7 mouse cellular contexts compared by ENCODE assay signal in the genomic region with DNA sequence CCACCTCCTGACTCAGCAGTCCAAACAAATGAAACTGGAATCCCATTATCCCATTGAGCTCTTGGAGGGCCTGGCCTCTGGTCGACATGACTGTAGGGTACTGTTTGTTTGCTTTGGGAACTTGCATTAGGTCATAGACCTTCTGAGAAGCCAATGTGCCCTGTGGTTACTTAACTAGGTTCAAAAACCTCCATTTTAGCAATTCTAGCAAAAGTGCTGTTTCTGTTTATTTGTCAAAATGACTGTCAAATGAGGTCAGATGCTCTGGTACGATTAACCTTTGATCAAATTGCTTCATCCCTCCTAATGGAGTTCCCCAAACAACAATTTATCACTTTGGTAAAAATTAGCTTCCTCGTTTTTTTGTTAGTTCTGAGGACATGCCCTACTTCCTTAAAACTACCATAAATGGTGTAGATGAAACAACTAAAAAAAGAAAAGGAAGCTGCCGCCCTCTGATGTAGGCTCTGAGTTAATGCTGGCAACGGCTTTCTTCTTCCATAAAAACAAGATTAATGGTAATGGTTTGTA. TPM values are rescaled to one million over a fixed set of nuclear protein-coding genes. Genes with fewer than 3 reads are reported as not detected.
DNase-seq lines count a peak whose midpoint lies in the region; ATAC-seq and TF ChIP-seq lines count a peak whose summit lies in the region.

No protein-coding gene starts in this region.

- H3K9ac ChIP-seq in heart, embryonic 14.5 days (ENCODE audit: low read length) = no peak overlapping the region
- peak overlapping the region; percentile 100 for H3K9ac ChIP-seq in liver, embryonic 14.5 days (replicated peaks)

- no peaks in the 10 kb centered on the region for H3K27me3 ChIP-seq in testis, adult 2 months (ENCODE audit: control insufficient read depth, insufficient read depth, low read length)
- no peaks in the 10 kb centered on the region for H3K27me3 ChIP-seq in heart, embryonic 14.5 days (ENCODE audit: control insufficient read depth, insufficient read depth, low read length)
- no peaks in the 10 kb centered on the region for H3K27me3 ChIP-seq in liver, embryonic 14.5 days (ENCODE audit: control insufficient read depth, insufficient read depth, low read length)

- TF ChIP-seq POLR2A in testis, adult 2 months (IDR thresholded peaks at IDR 0.05; ENCODE audit: control insufficient read depth, low read depth, low read length) = no peak

- 0 out of 2 replicates have a peak, but pooled peaks have one; percentile 21 for TF ChIP-seq EP300 in liver, embryonic 14.5 days (IDR thresholded peaks at IDR 0.05; ENCODE audit: low read depth)

- peaks cover 16% of the 10 kb centered on the region for H3K4me1 ChIP-seq in testis, adult 2 months (ENCODE audit: control insufficient read depth, insufficient read depth, low read length)
- peaks cover 11 to 25% of the 10 kb centered on the region in 2 experiments for H3K4me1 ChIP-seq in heart, embryonic 14.5 days (ENCODE audit: control insufficient read depth in 2 of 2, insufficient read depth in 2 of 2, low read length in 2 of 2)
- H3K4me1 ChIP-seq in liver, embryonic 14.5 days (replicated peaks; ENCODE audit: control insufficient read depth in 2 of 2, insufficient read depth in 2 of 2, low read length in 1 of 2) = peaks cover 56 to 71% of the 10 kb centered on the region in 2 experiments

- TF ChIP-seq CTCF in testis, adult 2 months (IDR thresholded peaks at IDR 0.05; ENCODE audit: control insufficient read depth, insufficient read depth, insufficient replicate concordance, low read depth, low read length) = no peak
- no peak for TF ChIP-seq CTCF in liver, embryonic 14.5 days (IDR thresholded peaks at IDR 0.05; ENCODE audit: low read depth)

- 45% methylated on average over 5 of the region's 5 CpGs for WGBS in heart, embryonic 14.5 days
- WGBS in liver, embryonic 14.5 days (ENCODE audit: insufficient replicate concordance) = 10% methylated on average over 5 of the region's 5 CpGs

- no peak overlapping the region for H3K4me3 ChIP-seq in testis, adult 2 months (ENCODE audit: control insufficient read depth, low read depth, low read length)
- H3K4me3 ChIP-seq in heart, embryonic 14.5 days (ENCODE audit: control insufficient read depth in 1 of 2, insufficient read depth in 1 of 2, low read depth in 1 of 2, low read length in 2 of 2) = no peak overlapping the region
- H3K4me3 ChIP-seq in liver, embryonic 14.5 days (ENCODE audit: insufficient read depth in 1 of 2, low read depth in 2 of 2, low read length in 2 of 2) = peak overlapping the region in 1 of 2 experiments; percentile 84; a peak in 2 of 4 replicates

- no peak for ATAC-seq in heart, embryonic 14.5 days (ENCODE audit: insufficient number of reproducible peaks, insufficient read depth, low FRiP score, low read depth)
- no peak for ATAC-seq in liver, embryonic 14.5 days (ENCODE audit: insufficient read depth)

- no peak for DNase-seq in testis, postnatal 14 days (ENCODE audit: low spot score)
- DNase-seq in liver, embryonic 14.5 days (ENCODE audit: low read depth in 3 of 3, low spot score in 3 of 3) = peak in 1 of 3 experiments; percentile 48
- DNase-seq in thymus, postnatal 25 days = peak; percentile 22
- DNase-seq in cerebellum, postnatal 10 days = no peak
- no peak for DNase-seq in cerebellum, postnatal 36 days

- no peaks in the 10 kb centered on the region for H3K9me3 ChIP-seq in heart, embryonic 14.5 days (ENCODE audit: control insufficient read depth, low read length)
- H3K9me3 ChIP-seq in liver, embryonic 14.5 days (ENCODE audit: control insufficient read depth, low read length) = no peaks in the 10 kb centered on the region

- no peaks in the 10 kb centered on the region for H3K36me3 ChIP-seq in testis, adult 2 months (ENCODE audit: control insufficient read depth, insufficient read depth, low read length)
- H3K36me3 ChIP-seq in heart, embryonic 14.5 days (ENCODE audit: control insufficient read depth, insufficient read depth, low read length) = peaks cover 10% of the 10 kb centered on the region
- peaks cover 32% of the 10 kb centered on the region for H3K36me3 ChIP-seq in liver, embryonic 14.5 days (replicated peaks; ENCODE audit: control insufficient read depth, insufficient read depth, low read depth)

- peak overlapping the region; percentile 61 for H3K27ac ChIP-seq in testis, adult 2 months (ENCODE audit: control insufficient read depth, insufficient read depth, low read depth, low read length)
- H3K27ac ChIP-seq in heart, embryonic 14.5 days (replicated peaks in 1 of 2; ENCODE audit: control insufficient read depth in 1 of 2, insufficient read depth in 1 of 2, low read depth in 2 of 2, low read length in 2 of 2) = peak overlapping the region; percentile 6 to 46; a peak in 2 of 4 replicates
- peak overlapping the region; percentile 99 for H3K27ac ChIP-seq in liver, embryonic 14.5 days

- H3K4me2 ChIP-seq in heart, embryonic 14.5 days (ENCODE audit: low read length) = peak overlapping the region; percentile 12; the same call in 1 of the 2 replicates
- H3K4me2 ChIP-seq in liver, embryonic 14.5 days (ENCODE audit: low read depth) = peak overlapping the region; percentile 95

RNA-seq across cellular contexts. Expression of a gene that starts 3.7 kb away (rescaled TPM):
- polyA plus RNA-seq in testis, adult 2 months (2012; rRNA removed) = 64.0 and 88.9 TPM in 2 replicates
- 694 and 725 TPM in 2 replicates for polyA plus RNA-seq in heart, embryonic 14.5 days (2014; fragmentation: Nextera tagmentation; extraction: Ambion mirVana)
- polyA plus RNA-seq in liver, embryonic 14.5 days (2012; rRNA removed) = 3,084 and 3,741 TPM in 2 replicates
- polyA plus RNA-seq in liver, embryonic 14.5 days (2014; fragmentation: Nextera tagmentation; extraction: Ambion mirVana) = 6,910 and 6,914 TPM in 2 replicates

RNA-seq across cellular contexts. Expression of a gene that starts 5.3 kb away (rescaled TPM):
- 115 and 116 TPM in 2 replicates for polyA plus RNA-seq in testis, adult 2 months (2012; rRNA removed)
- 88.6 and 90.1 TPM in 2 replicates for polyA plus RNA-seq in heart, embryonic 14.5 days (2014; fragmentation: Nextera tagmentation; extraction: Ambion mirVana)
- polyA plus RNA-seq in liver, embryonic 14.5 days (2012; rRNA removed) = 29.2 and 38.5 TPM in 2 replicates
- 59.3 and 67.6 TPM in 2 replicates for polyA plus RNA-seq in liver, embryonic 14.5 days (2014; fragmentation: Nextera tagmentation; extraction: Ambion mirVana)

RNA-seq across cellular contexts. Expression of a gene that starts 36.4 kb away (rescaled TPM):
- polyA plus RNA-seq in testis, adult 2 months (2012; rRNA removed) = 40.4 and 42.0 TPM in 2 replicates
- polyA plus RNA-seq in heart, embryonic 14.5 days (2014; fragmentation: Nextera tagmentation; extraction: Ambion mirVana) = 36.5 and 39.4 TPM in 2 replicates
- polyA plus RNA-seq in liver, embryonic 14.5 days (2012; rRNA removed) = 10.4 and 10.6 TPM in 2 replicates
- polyA plus RNA-seq in liver, embryonic 14.5 days (2014; fragmentation: Nextera tagmentation; extraction: Ambion mirVana) = 10.9 and 13.2 TPM in 2 replicates

RNA-seq across cellular contexts. Expression of a gene that starts 36.4 kb away (rescaled TPM):
- 34.8 and 40.5 TPM in 2 replicates for polyA plus RNA-seq in testis, adult 2 months (2012; rRNA removed)
- 229 and 289 TPM in 2 replicates for polyA plus RNA-seq in heart, embryonic 14.5 days (2014; fragmentation: Nextera tagmentation; extraction: Ambion mirVana)
- polyA plus RNA-seq in liver, embryonic 14.5 days (2012; rRNA removed) = 62.5 and 76.4 TPM in 2 replicates
- polyA plus RNA-seq in liver, embryonic 14.5 days (2014; fragmentation: Nextera tagmentation; extraction: Ambion mirVana) = 130 and 133 TPM in 2 replicates

RNA-seq across cellular contexts. Expression of a gene that starts 45.7 kb away (rescaled TPM):
- 4.3 and 7.9 TPM in 2 replicates for polyA plus RNA-seq in testis, adult 2 months (2012; rRNA removed)
- polyA plus RNA-seq in heart, embryonic 14.5 days (2014; fragmentation: Nextera tagmentation; extraction: Ambion mirVana) = 10.4 and 11.2 TPM in 2 replicates
- polyA plus RNA-seq in liver, embryonic 14.5 days (2012; rRNA removed) = 6.1 and 7.5 TPM in 2 replicates
- 7.2 and 7.7 TPM in 2 replicates for polyA plus RNA-seq in liver, embryonic 14.5 days (2014; fragmentation: Nextera tagmentation; extraction: Ambion mirVana)

Comparison
In these comparisons a context has a peak if more than half of its experiments do, and no peak if none do; other contexts are left out.
1. H3K27ac ChIP-seq: peak in every context shown above with its lines; median percentile 99 in liver, embryonic 14.5 days; 61 in testis, adult 2 months; 26 in heart, embryonic 14.5 days.